Mouse (Mus musculus) intestine, postnatal 0 days (tissue): ENCODE measurements around the gene Maml3. TPM values are rescaled to one million over a fixed set of nuclear protein-coding genes. Genes with fewer than 3 reads are reported as not detected.
A peak's percentile ranks its signal among the peaks of the same experiment; 100 is the strongest.

ENCODE experiments used
- ATAC-seq: fragments of 200-750 bp; cut with Nextera tagmentation; 2 replicates; pipeline ENCODE4 v1.8.0; 2017; ENCODE audit warnings: mild to moderate bottlenecking, moderate TSS enrichment, moderate library complexity
- H3K27ac ChIP-seq: fragments of 300-500 bp; sonication (generic); 2 replicates; pipeline ENCODE4 v1.5.1; 2014; ENCODE audit warnings: mild to moderate bottlenecking, low read depth, low read length, moderate library complexity
- H3K27me3 ChIP-seq: fragments of 300-500 bp; sonication (generic); replicated peaks from 2 replicates; pipeline ENCODE4 v1.6.1; 2014; ENCODE audit warnings: low read length, mixed read lengths; ENCODE audit not compliant: control insufficient read depth, insufficient read depth
- H3K36me3 ChIP-seq: fragments of 300-500 bp; sonication (generic); 2 replicates; pipeline ENCODE4 v1.6.1; 2014; ENCODE audit warnings: mild to moderate bottlenecking, moderate library complexity; ENCODE audit not compliant: control insufficient read depth, insufficient read depth
- H3K4me1 ChIP-seq: fragments of 300-500 bp; sonication (generic); replicated peaks from 2 replicates; pipeline ENCODE4 v1.6.1; 2014; ENCODE audit warnings: antibody characterized with exemption, low read length, mixed read lengths; ENCODE audit not compliant: control insufficient read depth, insufficient read depth
- H3K4me2 ChIP-seq: fragments of 300-500 bp; sonication (generic); replicated peaks from 2 replicates; pipeline ENCODE4 v1.6.1; 2014; ENCODE audit warnings: low read depth, mild to moderate bottlenecking, moderate library complexity
- H3K4me3 ChIP-seq: fragments of 300-500 bp; sonication (generic); 2 replicates; pipeline ENCODE4 v1.5.1; 2014; ENCODE audit warnings: low read depth, low read length
- H3K9ac ChIP-seq: fragments of 300-500 bp; sonication (generic); 2 replicates; pipeline ENCODE4 v1.6.1; 2014; ENCODE audit warnings: mild to moderate bottlenecking, low read depth, low read length
- H3K9me3 ChIP-seq: fragments of 300-500 bp; sonication (generic); 2 replicates; pipeline ENCODE4 v1.6.1; 2016; ENCODE audit warnings: mixed run types; ENCODE audit not compliant: control insufficient read depth
- CTCF ChIP-seq: sonication (generic); IDR thresholded peaks from 2 replicates; pipeline ENCODE4 v1.5.1; 2016; ENCODE audit warnings: low read depth, mild to moderate bottlenecking, control low read depth, antibody characterized with exemption, moderate library complexity
- WGBS: fragments of 180-500 bp; shearing (Covaris S2); extraction: QIAGEN DNeasy Blood & Tissue Kit; methylation state at CpG from one replicate; pipeline ENCODE4 v1.1.7; 2014; 5-methylcytosine and 5-hydroxymethylcytosine counted together
- polyA plus RNA-seq: library from polyadenylated mRNA; unstranded; fragments of >200 nt; fragmentation: Nextera tagmentation; extraction: Ambion mirVana; gene quantifications from 2 replicates; pipeline ENCODE4 v1.2.1, GENCODE M21; 2015

Maml3 gene
- polyA plus RNA-seq, 1 experiment from 2014 or later = 2.0 TPM

DNA sequence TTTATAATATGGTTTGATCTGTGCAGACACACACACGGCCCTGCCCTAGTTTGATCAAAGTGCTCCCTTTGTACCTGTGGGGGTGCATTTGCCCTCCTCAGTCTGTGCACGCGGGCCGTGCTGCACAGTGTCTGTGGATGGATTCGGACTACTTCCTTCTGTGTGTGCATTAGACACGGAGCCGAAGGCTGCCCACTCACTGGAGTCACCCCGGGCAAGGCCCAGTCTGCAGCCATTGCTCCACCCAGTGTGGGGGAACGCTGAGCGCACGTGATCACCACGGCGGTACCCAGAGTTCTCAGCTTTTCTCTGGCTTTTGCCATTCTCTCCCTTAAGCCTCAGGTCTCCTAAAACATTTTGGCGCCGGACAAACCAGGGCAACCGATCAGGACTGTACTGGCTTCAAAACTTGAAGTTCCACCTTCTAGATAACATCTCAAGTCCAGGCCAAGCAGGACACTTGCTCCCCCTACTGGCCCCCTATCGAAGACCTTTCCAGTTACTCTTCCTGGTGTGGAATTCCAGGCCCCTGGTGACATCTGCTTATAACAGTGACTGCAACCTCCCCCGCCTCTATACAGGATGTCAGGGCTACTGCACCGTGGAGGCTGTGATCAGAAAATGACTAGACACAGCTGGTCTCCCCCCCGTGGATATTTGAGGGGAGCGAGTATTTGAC is 431.3 kb downstream of the Maml3 start:
- peaks cover 9% of the 10 kb centered on the region for H3K4me1 ChIP-seq
- peak; percentile 31 for ATAC-seq
- TF ChIP-seq CTCF = peak; percentile 84

DNA sequence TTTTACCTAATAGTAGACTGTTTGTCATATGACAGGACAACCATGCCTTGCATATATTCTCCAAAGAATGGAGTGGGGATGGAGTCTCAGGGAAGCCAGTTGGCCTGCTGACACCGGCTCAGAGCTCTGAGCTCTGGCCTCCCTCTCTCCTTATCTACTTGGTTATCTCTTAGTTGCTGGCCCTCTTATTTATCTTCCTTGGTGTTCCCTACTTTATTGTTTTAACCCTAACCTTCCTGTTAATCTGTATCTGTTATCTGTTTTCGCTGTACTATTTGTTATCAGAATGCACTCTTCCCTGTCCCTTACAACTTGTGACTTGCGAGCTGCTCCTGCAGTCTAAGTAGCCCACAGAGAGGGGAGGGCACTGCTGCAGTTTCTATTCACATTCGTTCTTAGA is 432.2 kb downstream of the Maml3 start:
- Histone ChIP-seq H3K27me3 (no peaks in the 10 kb centered on the region), H3K9ac (no peak overlapping the region), H3K9me3 (no peaks in the 10 kb centered on the region), H3K27ac (peak overlapping the region; percentile 82), H3K4me2 (no peak overlapping the region), H3K36me3 (no peaks in the 10 kb centered on the region), H3K4me1 (peaks cover 9% of the 10 kb centered on the region), H3K4me3 (no peak overlapping the region)
- no peak for ATAC-seq
- TF ChIP-seq CTCF = no peak
- 33% methylated on average over 4 of the region's 4 CpGs for WGBS

More for the DNA sequence above, 431.3 kb downstream of the Maml3 start:
- H3K36me3 ChIP-seq = no peaks in the 10 kb centered on the region
- 48% methylated on average over 21 of the region's 21 CpGs for WGBS
- H3K9ac ChIP-seq = no peak overlapping the region
- no peaks in the 10 kb centered on the region for H3K9me3 ChIP-seq
- H3K4me2 ChIP-seq = no peak overlapping the region
- peak overlapping the region; percentile 82 for H3K27ac ChIP-seq
- H3K27me3 ChIP-seq = no peaks in the 10 kb centered on the region
- no peak overlapping the region for H3K4me3 ChIP-seq

DNA sequence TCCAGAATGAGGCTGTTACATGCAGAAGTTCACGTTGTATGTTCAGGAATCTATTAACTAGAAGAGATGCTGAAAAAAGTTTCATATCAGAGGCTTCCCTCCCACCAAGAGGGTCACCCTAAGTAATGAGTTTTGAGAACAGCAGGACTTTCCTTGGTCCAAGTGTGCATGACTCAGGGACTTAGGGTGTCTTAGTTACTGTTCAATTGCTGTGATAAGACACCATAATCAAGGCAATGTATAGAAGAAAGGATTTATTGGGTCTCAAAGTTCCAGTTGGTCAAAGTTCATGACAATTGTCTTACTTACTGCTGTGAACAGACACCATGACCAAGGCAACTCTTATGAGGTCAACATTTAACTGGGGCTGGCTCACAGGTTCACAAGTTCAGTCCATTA is 433.8 kb downstream of the Maml3 start:
- Histone ChIP-seq H3K36me3 (no peaks in the 10 kb centered on the region), H3K4me1 (peaks cover 9% of the 10 kb centered on the region), H3K9me3 (no peaks in the 10 kb centered on the region), H3K4me2 (no peak overlapping the region), H3K27ac (peak overlapping the region; percentile 58; the same call in 1 of the 2 replicates), H3K9ac (no peak overlapping the region), H3K27me3 (no peaks in the 10 kb centered on the region), H3K4me3 (no peak overlapping the region)
- WGBS = 52% methylated on average over 1 of the region's 1 CpGs
- no peak for TF ChIP-seq CTCF
- ATAC-seq = peak; percentile 87

DNA sequence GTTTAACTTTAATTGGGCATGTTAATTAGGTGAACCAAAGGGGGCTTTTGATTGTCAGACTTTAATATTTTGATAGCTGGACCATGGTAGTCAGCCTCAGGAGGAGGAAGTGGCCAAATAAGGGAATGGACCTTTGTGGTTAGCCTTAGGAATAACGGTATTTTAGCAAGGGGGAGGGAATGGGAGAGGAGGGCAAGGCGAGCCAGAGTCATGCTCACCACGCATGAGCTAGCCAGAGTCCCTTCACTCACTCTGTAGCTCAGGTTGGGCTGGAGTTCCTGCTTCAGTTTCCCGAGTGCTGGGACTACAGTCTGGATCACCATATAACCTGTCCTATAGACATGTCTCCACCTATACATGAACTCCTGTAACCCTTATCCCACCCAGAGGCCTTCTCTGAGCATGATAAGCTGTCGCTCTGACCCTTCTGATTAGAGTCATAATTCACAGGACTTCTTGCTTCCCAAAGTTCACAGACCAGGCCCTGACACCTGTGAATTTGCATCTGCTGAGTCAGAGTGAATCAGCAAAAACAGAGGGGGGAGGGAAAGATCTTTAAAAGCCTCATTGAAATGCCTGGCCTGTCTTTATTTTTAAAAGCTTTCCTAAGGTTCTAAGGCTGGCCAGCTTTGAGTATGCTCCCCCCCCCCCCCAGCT is 434.3 kb downstream of the Maml3 start:
- H3K27ac ChIP-seq = peak overlapping the region; percentile 58
- no peak overlapping the region; the same call in 1 of the 2 replicates for H3K4me2 ChIP-seq
- H3K9me3 ChIP-seq = no peaks in the 10 kb centered on the region
- no peaks in the 10 kb centered on the region for H3K27me3 ChIP-seq
- 54% methylated on average over 5 of the region's 5 CpGs for WGBS
- H3K4me3 ChIP-seq = no peak overlapping the region
- H3K36me3 ChIP-seq = no peaks in the 10 kb centered on the region
- peaks cover 9% of the 10 kb centered on the region for H3K4me1 ChIP-seq
- no peak overlapping the region for H3K9ac ChIP-seq
- TF ChIP-seq CTCF = no peak
- peak; percentile 72 for ATAC-seq

DNA sequence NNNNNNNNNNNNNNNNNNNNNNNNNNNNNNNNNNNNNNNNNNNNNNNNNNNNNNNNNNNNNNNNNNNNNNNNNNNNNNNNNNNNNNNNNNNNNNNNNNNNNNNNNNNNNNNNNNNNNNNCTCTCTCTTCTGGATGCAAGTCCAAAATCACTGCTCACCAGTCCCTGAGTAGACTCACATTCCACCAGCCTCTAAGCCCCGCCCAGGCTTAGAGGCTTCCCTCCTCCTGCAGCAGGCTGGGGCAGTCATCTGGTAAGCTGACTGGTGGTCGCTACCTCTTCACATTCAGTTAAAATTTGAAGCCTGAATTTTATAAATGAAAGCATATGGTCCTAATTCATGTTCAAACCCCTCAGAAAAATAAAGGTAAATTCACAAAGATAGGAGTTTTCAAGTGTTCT is 436.3 kb downstream of the Maml3 start:
- Histone ChIP-seq H3K4me2 (no peak overlapping the region), H3K9ac (no peak overlapping the region), H3K27me3 (no peaks in the 10 kb centered on the region), H3K9me3 (no peaks in the 10 kb centered on the region), H3K4me3 (no peak overlapping the region), H3K4me1 (peaks cover 9% of the 10 kb centered on the region), H3K36me3 (no peaks in the 10 kb centered on the region), H3K27ac (no peak overlapping the region)
- ATAC-seq = no peak
- TF ChIP-seq CTCF = no peak
- WGBS = 81% methylated on average over 2 of the region's 2 CpGs

DNA sequence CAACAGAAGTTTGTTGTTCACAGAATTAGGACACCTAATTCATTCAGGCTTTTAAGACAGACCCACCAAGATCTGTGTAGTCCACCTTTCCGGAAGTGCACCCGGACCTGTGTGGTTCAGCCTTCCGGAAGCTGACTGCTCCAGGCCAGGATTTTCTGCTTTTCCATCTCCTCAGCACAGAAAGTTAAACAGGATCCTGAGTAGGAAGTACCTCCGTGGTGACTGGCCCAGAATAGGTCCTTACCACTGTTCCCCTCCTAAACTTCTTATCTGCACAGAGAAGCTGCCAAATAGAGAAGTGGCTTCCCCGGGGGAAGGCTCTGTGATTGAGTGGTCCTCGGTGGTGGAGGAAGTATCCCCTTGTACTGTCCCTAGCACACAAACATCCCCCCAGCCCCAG is 442.3 kb downstream of the Maml3 start:
- no peak for ATAC-seq
- H3K9ac ChIP-seq = no peak overlapping the region
- no peaks in the 10 kb centered on the region for H3K27me3 ChIP-seq
- no peak overlapping the region for H3K27ac ChIP-seq
- no peaks in the 10 kb centered on the region for H3K36me3 ChIP-seq
- no peak for TF ChIP-seq CTCF
- H3K4me1 ChIP-seq = 0 out of 2 replicates have a peak, but pooled peaks cover 4% of the 10 kb centered on the region
- 39% methylated on average over 6 of the region's 6 CpGs for WGBS
- H3K4me2 ChIP-seq = peak overlapping the region; percentile 49
- H3K4me3 ChIP-seq = peak overlapping the region; percentile 32; the same call in 1 of the 2 replicates
- no peaks in the 10 kb centered on the region for H3K9me3 ChIP-seq
